Mouse (Mus musculus) induced T-regulatory cell, adult 2 months (primary cell): ENCODE data around the gene Spsb4.

Source experiments
- DNase-seq: peaks from one replicate; pipeline ENCODE4 v3.0.0-alpha.2; 2012; ENCODE audit warnings: low read depth

The Spsb4 gene

DNA sequence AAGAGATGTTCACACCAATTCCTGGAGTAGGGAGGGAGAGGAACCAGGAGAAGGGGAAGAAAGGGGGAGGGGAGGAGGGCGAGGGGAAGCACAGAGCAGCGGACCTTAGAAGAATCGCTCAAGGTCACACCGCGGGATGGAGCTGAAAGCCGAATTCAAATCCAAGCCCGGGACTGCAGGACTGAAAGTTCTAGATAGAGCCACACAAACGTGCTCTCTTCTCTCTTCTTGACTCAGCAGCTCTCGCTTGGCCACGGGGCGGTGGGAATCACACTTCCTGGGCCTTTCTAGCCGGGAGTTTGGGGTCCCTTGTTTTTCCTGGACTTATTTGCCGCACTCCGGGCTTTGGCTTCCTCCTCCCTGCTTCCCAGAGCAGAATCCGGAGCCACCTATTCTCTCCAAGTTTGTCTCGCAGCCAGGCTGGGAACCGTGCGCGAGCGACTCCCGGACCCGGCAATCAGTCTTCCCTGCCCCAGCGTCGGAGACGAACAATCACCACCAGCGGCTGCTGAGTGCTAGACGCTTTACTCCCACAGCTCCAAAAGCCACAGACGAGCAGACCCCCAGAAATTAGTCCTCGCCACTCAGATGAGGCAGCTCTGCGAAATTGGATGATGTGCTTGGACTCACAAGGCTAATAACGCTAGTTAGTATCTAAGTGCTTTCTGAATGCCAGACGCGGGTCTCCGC lies 1.4 kb downstream of the Spsb4 start:
- no peak for DNase-seq

DNA sequence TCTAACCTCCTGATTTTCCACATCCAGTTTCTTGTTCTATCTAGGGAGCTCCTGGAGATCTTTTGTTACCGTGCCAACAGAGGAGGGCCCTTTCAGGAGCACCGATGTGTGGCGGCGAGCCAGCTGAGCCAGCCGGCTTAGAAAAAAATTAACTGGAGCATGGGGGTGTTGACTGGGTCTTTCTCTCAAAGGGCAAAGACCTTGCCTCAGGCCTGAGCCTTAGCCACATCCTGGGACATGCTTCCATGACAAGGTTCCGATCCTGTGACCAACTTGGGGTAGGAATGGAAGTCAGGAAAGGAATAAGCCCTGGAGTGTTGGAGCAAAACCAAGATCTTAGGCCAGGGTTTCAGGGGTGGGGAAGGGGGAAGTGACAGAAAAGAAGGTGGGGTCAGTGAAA lies 2.9 kb downstream of the Spsb4 start:
- no peak for DNase-seq

GRCm38 (mm10) chr9:97013698-97014097 lies 4.9 kb downstream of the Spsb4 start:
- no peak for DNase-seq

DNA sequence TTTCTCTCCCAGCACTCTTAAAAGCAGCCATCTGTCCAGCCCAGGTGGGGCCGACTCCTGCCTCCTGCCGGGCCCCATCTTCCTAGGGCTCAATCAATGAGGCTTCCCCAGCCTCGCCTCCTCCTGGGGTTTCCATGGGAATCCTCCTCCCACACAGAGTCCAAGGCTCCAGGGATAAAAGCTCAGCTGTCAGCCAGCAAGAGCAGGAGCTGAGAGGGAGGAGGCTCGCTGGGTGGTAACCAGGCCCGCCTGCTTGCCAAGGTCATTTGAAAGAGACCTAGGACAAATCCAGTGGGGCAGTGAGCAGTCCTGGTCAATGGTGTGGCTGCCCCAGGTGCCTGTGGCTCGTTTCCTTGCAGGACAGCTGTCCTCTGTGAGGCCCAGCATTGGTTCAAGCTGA lies 5.5 kb downstream of the Spsb4 start:
- no peak for DNase-seq

DNA sequence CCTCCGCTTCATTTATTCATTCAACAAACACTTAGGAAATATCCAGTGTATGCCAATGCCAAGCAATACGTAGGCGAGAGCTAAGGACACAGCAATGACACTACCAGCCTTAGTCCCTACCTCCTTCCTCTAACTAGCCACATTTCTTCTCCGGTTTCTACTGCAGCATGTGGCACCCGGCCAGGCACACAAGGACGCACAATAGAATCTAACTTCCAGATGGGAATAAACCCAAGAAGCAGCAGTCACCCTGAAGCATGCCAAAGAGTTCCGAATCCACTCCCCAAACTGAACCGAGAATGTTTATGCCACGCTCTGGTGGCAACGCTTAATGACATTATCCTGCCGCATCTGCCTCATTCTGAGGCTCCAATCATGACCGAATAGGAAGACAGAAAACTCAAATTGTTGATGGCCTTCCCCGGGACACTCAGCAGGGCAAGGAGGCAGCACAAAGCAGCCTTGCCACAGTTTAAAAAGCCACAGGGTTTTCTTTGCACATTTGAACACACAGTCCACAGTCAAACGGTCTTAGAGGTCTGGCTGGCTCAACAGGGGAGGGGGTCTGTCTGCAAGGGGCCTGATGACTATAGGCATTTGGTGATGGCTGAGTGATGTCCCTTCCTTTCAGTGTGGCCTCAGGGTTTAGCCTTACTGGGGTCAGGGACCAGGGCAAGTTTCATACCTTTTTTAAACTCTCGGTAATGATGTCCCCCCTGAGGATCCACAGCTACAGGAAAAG lies 7.0 kb downstream of the Spsb4 start:
- no peak for DNase-seq

- DNase-seq, result no peak
Measured at GRCm38 (mm10) chr9:97010447-97010846, 8.2 kb downstream of the Spsb4 start.

GRCm38 (mm10) chr9:97004726-97005125 lies 13.9 kb downstream of the Spsb4 start:
- DNase-seq, result no peak

DNA sequence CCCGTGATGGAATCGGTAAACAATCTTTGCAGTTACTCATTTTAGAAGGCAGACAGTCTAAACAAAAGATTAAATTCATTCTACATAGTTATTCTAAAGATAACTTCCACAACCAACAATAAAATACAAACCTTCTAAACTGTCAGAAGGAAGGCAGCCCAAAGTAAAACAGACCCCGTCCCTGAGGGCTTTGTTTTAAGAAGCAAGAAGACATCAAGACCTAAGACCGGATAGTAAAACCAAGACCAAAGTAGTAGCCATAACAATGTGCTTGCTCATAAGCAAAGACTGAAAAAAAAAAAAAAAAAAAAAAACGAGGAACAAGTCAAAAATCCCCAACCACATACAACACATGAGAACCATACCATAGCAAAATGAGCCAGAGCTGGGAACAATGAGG lies 15.5 kb downstream of the Spsb4 start:
- no peak for DNase-seq

GRCm38 (mm10) chr9:97002654-97003053 lies 16.0 kb downstream of the Spsb4 start:
- DNase-seq, result no peak

DNA sequence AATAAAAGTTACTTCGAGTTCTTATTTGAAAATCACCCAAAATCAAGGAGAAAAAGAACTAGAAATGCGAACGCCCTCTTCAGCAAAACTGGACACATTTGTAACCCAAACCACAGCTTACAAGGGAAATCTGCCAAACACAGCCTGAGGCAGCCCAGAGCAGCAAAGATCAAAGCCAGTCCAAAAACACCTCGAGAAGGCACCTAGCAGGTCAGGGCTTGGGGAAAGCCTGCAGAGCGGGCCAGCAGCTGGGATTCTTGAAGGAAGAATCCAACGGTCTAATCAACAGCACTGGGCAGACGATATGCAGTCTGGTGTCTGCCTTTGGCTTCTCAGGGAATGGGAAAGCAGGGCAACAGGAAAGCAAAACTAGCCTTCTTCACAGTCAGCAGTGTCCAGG lies 16.6 kb downstream of the Spsb4 start:
- no peak for DNase-seq

DNA sequence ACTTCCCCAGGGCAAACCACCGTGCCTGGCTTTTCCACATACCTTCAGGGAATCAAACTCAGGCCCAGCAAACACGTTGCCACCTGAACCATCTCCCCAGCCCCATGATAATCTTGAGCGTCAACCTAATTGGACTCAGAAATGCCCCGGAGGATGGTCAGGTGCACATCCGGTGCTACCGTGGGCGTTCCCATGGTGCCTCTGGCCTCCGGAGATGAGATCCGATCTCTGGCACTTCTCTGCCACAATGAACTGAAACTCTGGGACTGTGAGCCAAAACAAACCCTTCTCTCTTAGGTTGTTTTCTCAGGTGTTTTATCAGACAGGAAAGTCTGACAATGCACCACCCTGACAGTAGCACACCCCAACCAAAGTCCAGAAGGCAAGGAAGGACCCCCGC lies 17.2 kb downstream of the Spsb4 start:
- no peak for DNase-seq

DNA sequence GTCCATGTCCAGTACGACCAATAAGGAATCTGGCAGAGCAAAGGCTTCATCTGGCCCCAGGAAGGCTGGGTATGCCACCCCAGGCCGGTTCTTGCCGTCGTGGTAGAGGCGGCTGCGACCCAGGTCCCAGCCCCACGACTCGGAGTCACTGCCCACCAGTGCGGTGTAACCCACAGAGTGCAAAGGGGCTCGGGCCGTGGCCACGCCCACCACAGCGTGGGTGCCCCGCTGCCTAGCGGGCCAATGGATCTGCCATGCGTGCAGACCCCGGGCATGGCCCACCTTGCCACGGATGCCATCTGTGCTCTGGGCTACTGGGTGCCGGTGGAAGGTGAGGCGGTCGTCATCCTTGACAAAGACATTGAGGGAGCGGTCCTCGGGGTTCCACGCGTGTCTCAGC lies 22.9 kb downstream of the Spsb4 start:
- DNase-seq, result no peak

DNA sequence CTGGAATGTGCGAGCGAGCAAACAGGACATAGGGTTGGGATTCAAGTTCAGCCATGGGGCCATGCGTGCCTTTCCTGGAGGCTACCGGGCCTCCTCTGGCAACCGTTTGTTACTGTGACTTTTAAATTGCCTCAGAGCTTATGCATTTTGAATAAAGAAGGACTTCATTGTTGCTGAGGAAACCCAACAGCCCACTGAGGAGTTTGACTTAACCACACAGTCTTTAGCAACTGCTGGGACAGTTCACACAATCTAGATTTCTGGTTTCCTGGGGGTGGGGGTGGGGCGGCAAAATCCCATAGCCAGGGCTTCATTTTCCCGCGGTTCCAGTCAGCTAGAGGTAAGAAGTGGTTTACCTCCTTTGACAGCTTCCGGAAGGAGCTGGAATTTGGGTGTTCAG lies 23.9 kb downstream of the Spsb4 start:
- no peak for DNase-seq

DNA sequence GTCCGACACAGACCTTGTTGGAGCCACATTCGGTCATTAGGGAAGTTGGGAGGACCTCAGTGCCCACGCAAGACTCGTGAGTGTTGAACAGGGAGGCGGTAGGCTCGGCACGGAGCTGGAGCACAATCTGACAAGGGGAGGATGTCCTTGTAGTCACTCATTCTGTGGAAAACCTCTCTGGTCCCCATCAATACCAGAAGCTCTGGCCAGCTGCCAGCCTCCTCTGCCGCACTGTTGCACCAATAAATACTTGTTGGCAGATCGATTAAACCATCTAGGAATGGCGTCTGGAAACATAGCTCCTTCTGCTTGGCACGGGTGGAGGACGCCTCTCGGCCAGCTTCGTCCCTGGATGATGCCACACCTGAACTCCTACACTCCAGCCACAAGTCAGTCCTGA lies 27.5 kb downstream of the Spsb4 start:
- DNase-seq, result no peak

DNA sequence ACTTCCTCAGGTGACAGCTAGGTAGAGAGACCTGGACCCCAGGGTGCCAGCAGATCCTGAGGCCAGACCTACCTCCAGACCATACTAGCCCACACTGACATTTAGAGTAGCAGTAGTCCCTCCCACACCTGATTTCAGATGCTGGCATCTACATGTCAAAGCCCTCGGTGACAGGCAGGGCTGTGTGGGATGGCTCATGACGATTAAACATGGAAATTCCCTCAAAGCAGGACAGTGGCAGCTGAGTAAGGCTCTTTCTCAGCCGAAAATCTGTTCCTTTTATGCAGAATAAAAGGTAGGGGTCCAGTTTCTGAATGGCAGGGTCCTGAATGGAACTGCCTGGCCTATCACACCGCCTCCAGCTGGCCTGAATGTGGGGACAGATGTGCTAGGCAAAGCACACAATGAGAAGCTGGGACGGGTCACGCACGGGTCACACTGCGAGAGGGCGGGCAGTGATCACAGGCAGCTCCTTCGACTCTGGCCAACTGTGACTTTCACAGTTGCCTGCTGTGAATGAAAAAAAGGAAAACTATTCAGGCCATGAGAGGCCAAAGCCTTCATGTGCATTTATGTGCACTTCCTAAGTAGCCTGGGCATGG lies 29.2 kb downstream of the Spsb4 start:
- DNase-seq, result no peak

- no peak for DNase-seq
Measured at GRCm38 (mm10) chr9:96986797-96987473, 31.7 kb downstream of the Spsb4 start.

DNA sequence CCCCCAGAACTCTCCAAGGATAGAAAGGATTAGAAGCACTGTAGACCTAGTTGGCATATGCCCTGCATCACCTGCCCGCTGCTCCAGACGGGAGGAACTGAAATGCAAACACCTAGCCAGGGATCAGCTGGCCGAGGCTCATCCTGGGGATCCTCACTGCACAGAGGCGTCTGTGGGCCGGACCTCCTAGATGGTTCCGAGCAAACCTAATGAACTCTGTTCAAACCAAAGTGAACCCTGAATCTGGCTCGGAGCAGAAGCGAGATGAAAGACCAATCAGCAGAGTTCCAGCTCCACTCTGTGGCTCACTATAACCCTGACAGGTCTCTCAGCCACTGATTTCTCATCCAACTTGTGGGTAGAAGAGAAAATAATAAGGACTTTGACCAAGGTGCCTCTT lies 34.6 kb downstream of the Spsb4 start:
- DNase-seq, result no peak

DNA sequence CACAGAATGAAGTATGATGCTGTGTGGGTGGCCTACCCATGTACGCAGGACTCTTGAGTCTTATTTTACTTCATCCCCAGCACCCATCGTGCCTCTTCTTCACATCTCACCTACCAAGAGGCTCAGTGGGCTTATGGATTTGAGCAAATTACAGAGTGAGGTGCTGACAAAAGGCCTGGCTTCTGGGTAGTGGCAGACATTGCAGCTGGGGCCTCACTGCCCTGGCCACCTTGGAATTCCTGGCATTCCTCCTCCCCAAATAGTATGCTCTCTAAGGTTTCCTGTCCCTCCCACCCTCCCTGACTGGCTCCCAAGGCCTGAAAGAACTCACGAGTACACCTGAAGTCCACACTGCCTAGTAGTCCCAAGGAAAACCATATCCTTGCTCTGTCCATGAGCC lies 35.7 kb downstream of the Spsb4 start:
- DNase-seq, result no peak

- DNase-seq, result no peak
Measured at GRCm38 (mm10) chr9:96982351-96982750, 36.3 kb downstream of the Spsb4 start.

- DNase-seq, result no peak
Measured at GRCm38 (mm10) chr9:96981836-96982235, 36.8 kb downstream of the Spsb4 start.

GRCm38 (mm10) chr9:96981121-96981520 lies 37.5 kb downstream of the Spsb4 start:
- no peak for DNase-seq

- DNase-seq, result no peak
Measured at GRCm38 (mm10) chr9:96980037-96980997, 38.3 kb downstream of the Spsb4 start.
